Mouse (Mus musculus) megakaryocyte, embryonic 14.5 days (primary cell): Measurements from ENCODE around the gene Rab3d. TPM values are rescaled to one million over a fixed set of nuclear protein-coding genes. Genes with fewer than 3 reads are reported as not detected.

Source experiments
- H3K27me3 ChIP-seq: replicated peaks from 2 replicates; pipeline ENCODE3; 2012; ENCODE audit warnings: inconsistent platforms
- H3K36me3 ChIP-seq: replicated peaks from 2 replicates; pipeline ENCODE3; 2012; ENCODE audit warnings: low read length, inconsistent platforms, mixed read lengths
- H3K4me1 ChIP-seq: 2 replicates; pipeline ENCODE4 v1.6.1; 2012; ENCODE audit warnings: inconsistent platforms
- H3K4me3 ChIP-seq: replicated peaks from 2 replicates; pipeline ENCODE3; 2012; ENCODE audit warnings: moderate library complexity, mild to moderate bottlenecking, inconsistent platforms
- H3K9me3 ChIP-seq: 2 replicates; pipeline ENCODE4 v1.6.1; 2012; ENCODE audit warnings: inconsistent platforms
- FLI1 ChIP-seq: IDR thresholded peaks from 2 replicates; pipeline ENCODE4 v1.6.1; 2012; ENCODE audit warnings: low read length, inconsistent platforms, mixed read lengths
- GATA1 ChIP-seq: IDR thresholded peaks from 3 replicates; pipeline ENCODE4 v1.6.1; 2012; ENCODE audit warnings: mixed read lengths, low read length, inconsistent platforms, borderline replicate concordance
- polyA plus RNA-seq: library from polyadenylated mRNA; stranded (reverse); fragments of >175 nt; gene quantifications from 2 replicates; pipeline ENCODE4 v1.2.3, GENCODE M21; 2012; ENCODE audit warnings: low replicate concordance; ENCODE audit not compliant: insufficient read depth

The Rab3d gene
- polyA plus RNA-seq, 1 experiment = 4.9 TPM

GRCm38 (mm10) chr9:21955225-21955569 lies 37.2 kb upstream of the Rab3d start:
- TF ChIP-seq GATA1 (no peak), FLI1 (no peak)
- Histone ChIP-seq H3K4me3 (peak overlapping the region; percentile 95), H3K9me3 (peaks cover 10% of the 10 kb centered on the region), H3K27me3 (no peaks in the 10 kb centered on the region), H3K4me1 (peaks cover 51% of the 10 kb centered on the region), H3K36me3 (peaks cover 25% of the 10 kb centered on the region)

GRCm38 (mm10) chr9:21954635-21955034 lies 36.6 kb upstream of the Rab3d start:
- H3K4me1 ChIP-seq = peaks cover 48% of the 10 kb centered on the region
- peaks cover 19% of the 10 kb centered on the region for H3K36me3 ChIP-seq
- peaks cover 10% of the 10 kb centered on the region for H3K9me3 ChIP-seq
- H3K27me3 ChIP-seq = no peaks in the 10 kb centered on the region
- no peak overlapping the region for H3K4me3 ChIP-seq
- TF ChIP-seq GATA1 (no peak), FLI1 (no peak)

- H3K36me3 ChIP-seq = peaks cover 9% of the 10 kb centered on the region
- TF ChIP-seq FLI1 (no peak), GATA1 (no peak)
- H3K4me3 ChIP-seq = peak overlapping the region; percentile 64
- peaks cover 8% of the 10 kb centered on the region for H3K27me3 ChIP-seq
- H3K4me1 ChIP-seq = peaks cover 38% of the 10 kb centered on the region
- H3K9me3 ChIP-seq = peaks cover 10% of the 10 kb centered on the region
These were observed 35.6 kb upstream of the Rab3d start for GRCm38 (mm10) chr9:21953600-21953999.

GRCm38 (mm10) chr9:21951977-21952376 lies 34.0 kb upstream of the Rab3d start:
- Histone ChIP-seq H3K4me3 (no peak overlapping the region), H3K36me3 (no peaks in the 10 kb centered on the region), H3K4me1 (peaks cover 30% of the 10 kb centered on the region), H3K9me3 (peaks cover 10% of the 10 kb centered on the region), H3K27me3 (peaks cover 23% of the 10 kb centered on the region)
- no peak for TF ChIP-seq FLI1
- no peak for TF ChIP-seq GATA1

GRCm38 (mm10) chr9:21950322-21950721 lies 32.3 kb upstream of the Rab3d start:
- no peak overlapping the region for H3K4me3 ChIP-seq
- peaks cover 10% of the 10 kb centered on the region for H3K9me3 ChIP-seq
- peaks cover 21% of the 10 kb centered on the region for H3K4me1 ChIP-seq
- H3K36me3 ChIP-seq = no peaks in the 10 kb centered on the region
- peaks cover 32% of the 10 kb centered on the region for H3K27me3 ChIP-seq
- TF ChIP-seq GATA1 (no peak), FLI1 (no peak)

GRCm38 (mm10) chr9:21948790-21949189 lies 30.8 kb upstream of the Rab3d start:
- peaks cover 18% of the 10 kb centered on the region for H3K4me1 ChIP-seq
- TF ChIP-seq FLI1 (no peak), GATA1 (no peak)
- peaks cover 16% of the 10 kb centered on the region for H3K9me3 ChIP-seq
- H3K36me3 ChIP-seq = no peaks in the 10 kb centered on the region
- peaks cover 44% of the 10 kb centered on the region for H3K27me3 ChIP-seq
- H3K4me3 ChIP-seq = no peak overlapping the region

- Histone ChIP-seq H3K9me3 (peaks cover 22% of the 10 kb centered on the region), H3K4me3 (no peak overlapping the region), H3K36me3 (no peaks in the 10 kb centered on the region), H3K4me1 (peaks cover 15% of the 10 kb centered on the region), H3K27me3 (peaks cover 50% of the 10 kb centered on the region)
- TF ChIP-seq FLI1 = no peak
- TF ChIP-seq GATA1 = no peak
These were observed 30.2 kb upstream of the Rab3d start for GRCm38 (mm10) chr9:21948146-21948545.

- peaks cover 22% of the 10 kb centered on the region for H3K9me3 ChIP-seq
- no peaks in the 10 kb centered on the region for H3K36me3 ChIP-seq
- peaks cover 50% of the 10 kb centered on the region for H3K27me3 ChIP-seq
- H3K4me1 ChIP-seq = peaks cover 15% of the 10 kb centered on the region
- TF ChIP-seq GATA1 = no peak
- no peak for TF ChIP-seq FLI1
- H3K4me3 ChIP-seq = peak overlapping the region; percentile 81
These were observed 29.6 kb upstream of the Rab3d start for GRCm38 (mm10) chr9:21947540-21948130.

- no peak for TF ChIP-seq GATA1
- TF ChIP-seq FLI1 = no peak
- peaks cover 65% of the 10 kb centered on the region for H3K27me3 ChIP-seq
These were observed 26.3 kb upstream of the Rab3d start for GRCm38 (mm10) chr9:21944267-21944666.

GRCm38 (mm10) chr9:21943638-21944037 lies 25.6 kb upstream of the Rab3d start:
- Histone ChIP-seq H3K27me3 (peaks cover 64% of the 10 kb centered on the region), H3K36me3 (no peaks in the 10 kb centered on the region), H3K9me3 (peaks cover 13% of the 10 kb centered on the region), H3K4me1 (peaks cover 13% of the 10 kb centered on the region), H3K4me3 (no peak overlapping the region)
- no peak for TF ChIP-seq GATA1
- TF ChIP-seq FLI1 = no peak

More at GRCm38 (mm10) chr9:21944267-21944666, 26.3 kb upstream of the Rab3d start:
- Histone ChIP-seq H3K36me3 (no peaks in the 10 kb centered on the region), H3K9me3 (peaks cover 13% of the 10 kb centered on the region), H3K4me3 (no peak overlapping the region), H3K4me1 (peaks cover 13% of the 10 kb centered on the region)

- Histone ChIP-seq H3K4me1 (peaks cover 18% of the 10 kb centered on the region), H3K27me3 (peaks cover 64% of the 10 kb centered on the region), H3K36me3 (no peaks in the 10 kb centered on the region), H3K9me3 (peaks cover 13% of the 10 kb centered on the region), H3K4me3 (no peak overlapping the region)
- TF ChIP-seq FLI1 (no peak), GATA1 (no peak)
These were observed 25.1 kb upstream of the Rab3d start for GRCm38 (mm10) chr9:21943046-21943445.
